Mouse (Mus musculus) cortical plate, adult 2 months (tissue): ENCODE results near the gene Ostc. TPM values are rescaled to one million over a fixed set of nuclear protein-coding genes. Genes with fewer than 3 reads are reported as not detected.

Source experiments
- H3K27ac ChIP-seq: fragments of 200-500 bp; 2 replicates; pipeline ENCODE4 v1.5.1; 2012; ENCODE audit warnings: low read length, control low read depth, inconsistent platforms; ENCODE audit not compliant: insufficient read depth
- H3K4me1 ChIP-seq: fragments of 200-500 bp; 2 replicates; pipeline ENCODE4 v1.6.1; 2011; ENCODE audit warnings: low read length; ENCODE audit not compliant: control insufficient read depth, insufficient read depth
- H3K4me3 ChIP-seq: fragments of 200-500 bp; 2 replicates; pipeline ENCODE4 v1.5.1; 2011; ENCODE audit warnings: mild to moderate bottlenecking, low read length, control low read depth; ENCODE audit not compliant: insufficient read depth
- CTCF ChIP-seq: fragments of 200-500 bp; IDR thresholded peaks from 2 replicates; pipeline ENCODE4 v1.5.1; 2011; ENCODE audit warnings: mild to moderate bottlenecking, control low read depth, low read length; ENCODE audit not compliant: insufficient read depth; ENCODE audit errors: extremely low read depth
- POLR2A ChIP-seq: fragments of 200-500 bp; IDR thresholded peaks from 2 replicates; pipeline ENCODE4 v1.6.1; 2011; ENCODE audit warnings: mild to moderate bottlenecking, low read length, control low read depth; ENCODE audit not compliant: insufficient read depth; ENCODE audit errors: extremely low read depth
- polyA plus RNA-seq: library from polyadenylated mRNA; depleted of rRNA; stranded (reverse); fragments of >200 nt; gene quantifications from 2 replicates; pipeline ENCODE4 v1.2.3, GENCODE M21; 2012; rRNA removed

Ostc gene
- 62.8 and 66.3 TPM in 2 replicates for polyA plus RNA-seq

GRCm38 (mm10) chr3:130708967-130709924 is at the start of gene Ostc:
Ostc (minus strand) TSS chr3:130709444.
- TF ChIP-seq POLR2A (peak; percentile 93), CTCF (no peak)
- peak within 1 kb of the TSS; percentile 70 for H3K4me3 ChIP-seq
- no peaks in the 10 kb centered on the region; the same call in 1 of the 2 replicates for H3K4me1 ChIP-seq
- H3K27ac ChIP-seq = no peak within 1 kb of the TSS

GRCm38 (mm10) chr3:130758157-130758841 is 49.1 kb upstream of the Ostc start:
- H3K4me3 ChIP-seq = no peak overlapping the region
- no peak overlapping the region for H3K27ac ChIP-seq
- TF ChIP-seq POLR2A = no peak
- TF ChIP-seq CTCF = no peak
- H3K4me1 ChIP-seq = no peaks in the 10 kb centered on the region

- no peak overlapping the region for H3K4me3 ChIP-seq
- H3K4me1 ChIP-seq = no peaks in the 10 kb centered on the region
- H3K27ac ChIP-seq = no peak overlapping the region
- TF ChIP-seq POLR2A (no peak), CTCF (no peak)
These were observed 48.0 kb upstream of the Ostc start for GRCm38 (mm10) chr3:130757117-130757852.

- TF ChIP-seq POLR2A (no peak), CTCF (no peak)
- no peak overlapping the region for H3K27ac ChIP-seq
- H3K4me3 ChIP-seq = no peak overlapping the region
- no peaks in the 10 kb centered on the region for H3K4me1 ChIP-seq
These were observed 40.0 kb upstream of the Ostc start for GRCm38 (mm10) chr3:130749206-130749605.

GRCm38 (mm10) chr3:130746673-130747619 is 37.7 kb upstream of the Ostc start:
- Histone ChIP-seq H3K4me3 (no peak overlapping the region), H3K27ac (no peak overlapping the region), H3K4me1 (no peaks in the 10 kb centered on the region)
- no peak for TF ChIP-seq CTCF
- no peak for TF ChIP-seq POLR2A

- H3K4me3 ChIP-seq = no peak overlapping the region
- TF ChIP-seq POLR2A = no peak
- no peak for TF ChIP-seq CTCF
- H3K27ac ChIP-seq = no peak overlapping the region
- no peaks in the 10 kb centered on the region for H3K4me1 ChIP-seq
These were observed 28.6 kb upstream of the Ostc start for GRCm38 (mm10) chr3:130737652-130738361.

- H3K27ac ChIP-seq = no peak overlapping the region
- H3K4me3 ChIP-seq = no peak overlapping the region
- no peaks in the 10 kb centered on the region for H3K4me1 ChIP-seq
- no peak for TF ChIP-seq CTCF
- TF ChIP-seq POLR2A = no peak
These were observed 27.5 kb upstream of the Ostc start for GRCm38 (mm10) chr3:130736758-130737157.

- Histone ChIP-seq H3K4me3 (peak within 1 kb of the TSS; percentile 71), H3K27ac (peak within 1 kb of the TSS; percentile 48), H3K4me1 (peaks cover 1% of the 10 kb centered on the region; the same call in 1 of the 2 replicates)
- TF ChIP-seq CTCF (no peak), POLR2A (peak; percentile 95)
These were observed 21.0 kb upstream of the Ostc start, which contains the start of gene Rpl34 for GRCm38 (mm10) chr3:130730189-130730653. Rpl34 (minus strand) TSS chr3:130730398.
